Mouse (Mus musculus) heart, adult 2 months (tissue): ENCODE results near the gene Padi2.

ENCODE experiments used
- CTCF ChIP-seq: fragments of 200-600 bp; IDR thresholded peaks from 2 replicates; pipeline ENCODE4 v1.8.1; 2022; ENCODE audit warnings: antibody characterized with exemption, mild to moderate bottlenecking, moderate library complexity
- POLR2A ChIP-seq: fragments of 200-500 bp; IDR thresholded peaks from 2 replicates; pipeline ENCODE4 v1.6.1; 2011; ENCODE audit warnings: mild to moderate bottlenecking, low read depth, low read length, control low read depth; ENCODE audit not compliant: insufficient read depth

DNA sequence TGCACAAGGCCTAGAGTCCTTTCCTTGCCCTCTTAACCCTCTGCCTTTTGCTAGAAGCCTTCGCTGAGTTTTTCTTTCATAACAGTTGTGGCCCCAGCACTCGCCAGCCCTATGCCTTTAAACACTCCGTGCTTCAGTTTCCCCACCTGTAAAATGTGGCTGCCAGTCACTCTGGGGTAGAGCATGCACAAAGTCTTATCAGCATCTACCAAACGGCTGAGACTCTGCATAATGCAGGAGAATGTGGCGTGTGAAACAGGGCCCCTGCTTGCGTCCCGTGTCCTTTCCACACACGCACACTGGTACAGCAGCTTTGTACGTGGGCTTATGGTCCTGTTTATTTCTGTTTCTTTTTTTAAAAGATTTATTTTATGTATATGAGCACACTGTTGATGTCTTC is 90.7 kb downstream of the Padi2 start:
- TF ChIP-seq CTCF: no peak
- no peak for TF ChIP-seq POLR2A
